Mouse (Mus musculus): Measurements from ENCODE around the gene Nkg7. TPM values are rescaled to one million over a fixed set of nuclear protein-coding genes. Genes with fewer than 3 reads are reported as not detected.
A peak's percentile ranks its signal among the peaks of the same experiment; 100 is the strongest.
"Not testable (repeated sequence)": the region's sequence is repeated elsewhere in the genome, so short reads cannot be mapped to it uniquely, and the experiment has no call there.

The Nkg7 gene
- 2.2 TPM in 1 of 2 replicates, not detected in the other for polyA plus RNA-seq (2012; ENCODE audit: insufficient read depth, insufficient read length, missing spikeins)

- Histone ChIP-seq H3K4me1 (ENCODE audit: control insufficient read depth, insufficient read depth, insufficient read length, low read length) (no peaks in the 10 kb centered on the region), H3K4me3 (ENCODE audit: insufficient read depth, low read depth, low read length) (no peak within 1 kb of the TSS), H3K27ac (replicated peaks; ENCODE audit: low read depth, low read length) (no peak within 1 kb of the TSS)
Measured at GRCm38 (mm10) chr7:43436341-43437255, at the start of gene Nkg7. Gene Nkg7 (plus strand): TSS chr7:43437073.

- Histone ChIP-seq H3K27ac (replicated peaks; ENCODE audit: low read depth, low read length) (no peak overlapping the region), H3K4me1 (ENCODE audit: control insufficient read depth, insufficient read depth, insufficient read length, low read length) (0 out of 2 replicates have a peak, but pooled peaks cover 3% of the 10 kb centered on the region)
Measured at GRCm38 (mm10) chr7:43392349-43393121, 44.3 kb upstream of the Nkg7 start.

GRCm38 (mm10) chr7:43399501-43399900, 37.4 kb upstream of the Nkg7 start:
- Histone ChIP-seq H3K4me3 (ENCODE audit: insufficient read depth, low read depth, low read length) (no peak overlapping the region), H3K27ac (replicated peaks; ENCODE audit: low read depth, low read length) (no peak overlapping the region), H3K4me1 (ENCODE audit: control insufficient read depth, insufficient read depth, insufficient read length, low read length) (0 out of 2 replicates have a peak, but pooled peaks cover 3% of the 10 kb centered on the region)

More at GRCm38 (mm10) chr7:43392349-43393121, 44.3 kb upstream of the Nkg7 start:
- no peak overlapping the region for H3K4me3 ChIP-seq (ENCODE audit: insufficient read depth, low read depth, low read length)

- H3K4me1 ChIP-seq (ENCODE audit: control insufficient read depth, insufficient read depth, insufficient read length, low read length), result no peaks in the 10 kb centered on the region
- no peak overlapping the region for H3K4me3 ChIP-seq (ENCODE audit: insufficient read depth, low read depth, low read length)
Measured at GRCm38 (mm10) chr7:43402718-43403117, 34.2 kb upstream of the Nkg7 start.

GRCm38 (mm10) chr7:43407573-43407972, 29.3 kb upstream of the Nkg7 start:
- Histone ChIP-seq H3K27ac (replicated peaks; ENCODE audit: low read depth, low read length) (no peak overlapping the region), H3K4me1 (ENCODE audit: control insufficient read depth, insufficient read depth, insufficient read length, low read length) (no peaks in the 10 kb centered on the region), H3K4me3 (ENCODE audit: insufficient read depth, low read depth, low read length) (no peak overlapping the region)

More at GRCm38 (mm10) chr7:43402718-43403117, 34.2 kb upstream of the Nkg7 start:
- H3K27ac ChIP-seq (replicated peaks; ENCODE audit: low read depth, low read length), result no peak overlapping the region

DNA sequence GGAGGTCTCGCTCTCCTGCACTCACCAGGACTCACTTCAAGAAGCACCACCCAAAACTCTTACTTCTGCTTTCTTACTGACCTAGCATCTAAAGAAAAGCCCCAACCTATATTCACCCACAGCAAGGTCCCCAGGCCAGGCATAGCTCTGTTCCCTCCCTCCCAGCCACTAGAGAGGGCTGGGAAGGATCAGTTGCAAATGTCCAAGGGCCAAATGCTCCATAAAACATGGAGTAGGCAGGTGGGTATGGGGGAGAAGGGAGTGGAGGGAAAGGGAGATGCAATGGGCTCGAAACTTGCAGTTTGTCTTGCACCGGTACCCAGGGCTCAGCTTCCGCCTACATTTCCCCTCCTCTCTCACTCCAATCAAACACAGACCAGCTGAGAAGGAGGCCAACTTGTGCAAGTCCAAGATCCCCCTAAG, 28.7 kb upstream of the Nkg7 start, which contains the start of gene Siglecg:
Gene Siglecg (plus strand): TSS at position 74 of the 423 bp plus-strand sequence.
- Histone ChIP-seq H3K4me1 (ENCODE audit: control insufficient read depth, insufficient read depth, insufficient read length, low read length) (no peaks in the 10 kb centered on the region), H3K27ac (replicated peaks; ENCODE audit: low read depth, low read length) (0 out of 2 replicates have a peak within 1 kb of the TSS, but pooled peaks have one; percentile 17), H3K4me3 (ENCODE audit: insufficient read depth, low read depth, low read length) (no peak within 1 kb of the TSS)

DNA sequence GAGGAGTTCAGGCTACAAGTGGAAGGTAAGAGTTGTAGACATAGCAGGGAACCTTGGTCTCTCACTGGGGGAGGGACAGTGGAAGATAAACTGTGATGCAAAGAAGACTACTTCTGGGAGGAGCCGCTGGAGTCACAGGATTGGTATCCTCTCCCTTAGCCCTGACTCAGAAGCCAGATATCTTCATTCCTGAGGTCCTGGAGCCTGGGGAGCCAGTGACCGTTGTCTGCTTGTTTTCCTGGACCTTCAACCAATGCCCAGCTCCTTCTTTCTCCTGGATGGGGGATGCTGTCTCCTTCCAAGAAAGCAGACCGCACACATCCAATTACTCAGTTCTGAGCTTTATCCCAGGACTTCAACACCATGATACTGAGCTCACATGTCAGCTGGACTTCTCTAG, 27.8 kb upstream of the Nkg7 start:
- Histone ChIP-seq H3K27ac (replicated peaks; ENCODE audit: low read depth, low read length) (no peak overlapping the region), H3K4me1 (ENCODE audit: control insufficient read depth, insufficient read depth, insufficient read length, low read length) (no peaks in the 10 kb centered on the region), H3K4me3 (ENCODE audit: insufficient read depth, low read depth, low read length) (no peak overlapping the region)

DNA sequence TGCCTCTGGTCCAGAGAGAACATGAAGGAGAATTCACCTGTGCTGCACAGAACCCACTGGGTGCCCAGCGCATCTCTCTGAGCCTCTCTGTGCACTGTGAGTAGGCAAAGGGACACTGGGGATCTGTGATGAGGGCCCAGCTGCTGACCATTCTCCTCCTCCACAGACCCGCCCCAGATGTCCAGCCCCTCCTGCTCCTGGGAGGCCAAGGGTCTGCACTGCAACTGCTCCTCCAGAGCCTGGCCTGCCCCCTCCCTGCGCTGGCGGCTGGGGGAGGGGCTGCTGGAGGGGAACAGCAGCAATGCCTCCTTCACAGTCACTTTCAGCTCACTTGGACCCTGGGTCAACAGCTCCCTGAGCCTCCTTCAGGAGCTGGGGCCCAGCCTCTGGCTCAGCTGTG, 25.1 kb upstream of the Nkg7 start:
- not testable (repeated sequence) for H3K4me1 ChIP-seq (ENCODE audit: control insufficient read depth, insufficient read depth, insufficient read length, low read length); H3K4me3 ChIP-seq (ENCODE audit: insufficient read depth, low read depth, low read length); H3K27ac ChIP-seq (replicated peaks; ENCODE audit: low read depth, low read length)

DNA sequence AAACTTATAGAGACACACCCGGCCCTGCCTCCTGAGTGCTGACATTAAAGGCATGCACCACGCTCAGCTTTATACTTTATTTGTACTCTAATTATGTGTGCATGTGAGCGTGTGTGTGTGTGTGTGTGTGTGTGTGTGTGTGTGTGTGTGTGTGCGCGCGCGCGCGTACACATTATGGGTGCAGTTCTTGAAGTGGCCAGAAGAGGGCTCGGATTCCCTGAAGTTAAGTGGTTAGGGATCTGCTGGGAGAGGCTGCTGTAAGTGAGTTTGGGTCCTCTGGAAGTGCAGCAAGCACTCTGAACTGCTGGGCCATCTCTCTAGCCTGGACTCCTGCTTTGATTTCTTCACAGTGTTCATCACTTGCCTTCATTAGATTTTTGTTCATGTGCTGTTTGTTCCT, 19.6 kb upstream of the Nkg7 start:
- Histone ChIP-seq H3K4me3 (ENCODE audit: insufficient read depth, low read depth, low read length) (no peak overlapping the region), H3K4me1 (ENCODE audit: control insufficient read depth, insufficient read depth, insufficient read length, low read length) (no peaks in the 10 kb centered on the region), H3K27ac (replicated peaks; ENCODE audit: low read depth, low read length) (no peak overlapping the region)

DNA sequence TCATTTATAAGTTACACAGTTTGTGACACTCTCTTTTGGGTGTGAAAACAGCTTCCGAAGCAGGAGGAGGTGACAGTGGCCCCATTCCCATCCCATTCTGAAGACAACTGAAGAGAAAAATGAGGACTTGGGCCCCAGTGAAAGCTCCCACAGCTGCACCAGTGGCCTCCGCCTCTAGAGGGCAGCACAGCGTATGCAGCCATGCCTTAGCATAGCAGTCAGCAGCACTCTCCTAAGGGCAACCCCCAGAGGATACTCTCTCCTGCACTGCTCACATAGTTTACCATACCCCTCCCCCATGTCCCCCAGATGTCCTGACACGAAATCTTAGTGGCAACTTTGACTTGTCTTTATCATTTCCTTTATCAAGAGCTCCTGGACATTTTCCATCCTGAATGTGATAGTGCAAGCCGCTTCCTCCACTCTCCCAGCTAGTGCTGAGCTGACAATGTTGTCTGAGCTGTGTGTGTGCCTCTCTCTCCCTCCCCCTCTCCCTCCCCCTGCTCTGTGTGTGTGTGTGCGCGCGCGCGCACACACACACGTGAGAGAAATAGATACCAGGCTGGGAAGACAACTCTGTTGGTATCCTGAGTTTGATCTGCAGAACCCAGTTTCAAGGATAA, 13.8 kb upstream of the Nkg7 start:
- H3K4me1 ChIP-seq (ENCODE audit: control insufficient read depth, insufficient read depth, insufficient read length, low read length), result peaks cover 2% of the 10 kb centered on the region; the same call in 1 of the 2 replicates
- no peak overlapping the region for H3K4me3 ChIP-seq (ENCODE audit: insufficient read depth, low read depth, low read length)
- H3K27ac ChIP-seq (replicated peaks; ENCODE audit: low read depth, low read length), result no peak overlapping the region

GRCm38 (mm10) chr7:43423991-43424625, 12.8 kb upstream of the Nkg7 start:
- Histone ChIP-seq H3K4me1 (ENCODE audit: control insufficient read depth, insufficient read depth, insufficient read length, low read length) (peaks cover 2% of the 10 kb centered on the region; the same call in 1 of the 2 replicates), H3K27ac (replicated peaks; ENCODE audit: low read depth, low read length) (peak overlapping the region; percentile 88), H3K4me3 (ENCODE audit: insufficient read depth, low read depth, low read length) (no peak overlapping the region)

GRCm38 (mm10) chr7:43427406-43427805, 9.5 kb upstream of the Nkg7 start, which contains the start of gene Lim2:
Gene Lim2 (plus strand): TSS chr7:43427670.
- Histone ChIP-seq H3K4me1 (ENCODE audit: control insufficient read depth, insufficient read depth, insufficient read length, low read length) (peaks cover 2% of the 10 kb centered on the region; the same call in 1 of the 2 replicates), H3K4me3 (ENCODE audit: insufficient read depth, low read depth, low read length) (no peak within 1 kb of the TSS), H3K27ac (replicated peaks; ENCODE audit: low read depth, low read length) (no peak within 1 kb of the TSS)

- peaks cover 2% of the 10 kb centered on the region; the same call in 1 of the 2 replicates for H3K4me1 ChIP-seq (ENCODE audit: control insufficient read depth, insufficient read depth, insufficient read length, low read length)
- no peak overlapping the region for H3K27ac ChIP-seq (replicated peaks; ENCODE audit: low read depth, low read length)
- no peak overlapping the region for H3K4me3 ChIP-seq (ENCODE audit: insufficient read depth, low read depth, low read length)
Measured at GRCm38 (mm10) chr7:43429500-43429899, 7.4 kb upstream of the Nkg7 start.

- Histone ChIP-seq H3K4me3 (ENCODE audit: insufficient read depth, low read depth, low read length) (no peak overlapping the region), H3K4me1 (ENCODE audit: control insufficient read depth, insufficient read depth, insufficient read length, low read length) (no peaks in the 10 kb centered on the region), H3K27ac (replicated peaks; ENCODE audit: low read depth, low read length) (no peak overlapping the region)
Measured at GRCm38 (mm10) chr7:43432891-43433290, 4.0 kb upstream of the Nkg7 start.
